Mouse (Mus musculus) forebrain, embryonic 11.5 days (tissue): ENCODE measurements around the gene Lrrc3c. TPM values are rescaled to one million over a fixed set of nuclear protein-coding genes. Genes with fewer than 3 reads are reported as not detected.

Experiments used
- ATAC-seq: fragments of 200-750 bp; cut with Nextera tagmentation; replicated peaks from 2 replicates; pipeline ENCODE4 v1.8.0; 2017; ENCODE audit warnings: moderate TSS enrichment; ENCODE audit not compliant: low FRiP score
- DNase-seq: peaks from one replicate; pipeline ENCODE4 v3.0.0-alpha.2; 2017; ENCODE audit warnings: low spot score
- H3K27ac ChIP-seq: fragments of 300-500 bp; sonication (generic); 2 replicates; pipeline ENCODE4 v1.5.1; 2014; ENCODE audit warnings: low read depth, low read length
- H3K27me3 ChIP-seq: fragments of 300-500 bp; sonication (generic); 2 replicates; pipeline ENCODE4 v1.6.1; 2014; ENCODE audit warnings: mild to moderate bottlenecking, low read length, mixed read lengths; ENCODE audit not compliant: control insufficient read depth, insufficient read depth
- H3K36me3 ChIP-seq: fragments of 300-500 bp; sonication (generic); 2 replicates; pipeline ENCODE4 v1.6.1; 2014; ENCODE audit warnings: mild to moderate bottlenecking, low read length, moderate library complexity, mixed read lengths; ENCODE audit not compliant: control insufficient read depth, insufficient read depth
- H3K4me1 ChIP-seq: fragments of 300-500 bp; sonication (generic); replicated peaks from 2 replicates; pipeline ENCODE4 v1.6.1; 2014; ENCODE audit warnings: low read length, mixed read lengths; ENCODE audit not compliant: control insufficient read depth, insufficient read depth
- H3K4me2 ChIP-seq: fragments of 300-500 bp; sonication (generic); 2 replicates; pipeline ENCODE4 v1.6.1; 2014; ENCODE audit warnings: low read depth, mild to moderate bottlenecking, low read length, moderate library complexity, mixed read lengths; ENCODE audit not compliant: severe bottlenecking
- H3K4me3 ChIP-seq: fragments of 300-500 bp; sonication (generic); 2 replicates; pipeline ENCODE4 v1.5.1; 2014; ENCODE audit warnings: low read depth, low read length
- H3K9ac ChIP-seq: fragments of 300-500 bp; sonication (generic); 2 replicates; pipeline ENCODE4 v1.6.1; 2014; ENCODE audit warnings: low read length
- H3K9me3 ChIP-seq: fragments of 300-500 bp; sonication (generic); 2 replicates; pipeline ENCODE4 v1.6.1; 2016; ENCODE audit warnings: low read length, mixed read lengths; ENCODE audit not compliant: control insufficient read depth
- WGBS: fragments of 180-500 bp; shearing (Covaris S2); extraction: QIAGEN DNeasy Blood & Tissue Kit; methylation state at CpG from one replicate; pipeline ENCODE4 v1.1.7; 2014; 5-methylcytosine and 5-hydroxymethylcytosine counted together
- polyA plus RNA-seq: library from polyadenylated mRNA; unstranded; fragments of >200 nt; fragmentation: Nextera tagmentation; extraction: Ambion mirVana; gene quantifications from 2 replicates; pipeline ENCODE4 v1.2.1, GENCODE M21; 2014

Gene Lrrc3c
- polyA plus RNA-seq, 1 experiment from 2014 or later = not detected

DNA sequence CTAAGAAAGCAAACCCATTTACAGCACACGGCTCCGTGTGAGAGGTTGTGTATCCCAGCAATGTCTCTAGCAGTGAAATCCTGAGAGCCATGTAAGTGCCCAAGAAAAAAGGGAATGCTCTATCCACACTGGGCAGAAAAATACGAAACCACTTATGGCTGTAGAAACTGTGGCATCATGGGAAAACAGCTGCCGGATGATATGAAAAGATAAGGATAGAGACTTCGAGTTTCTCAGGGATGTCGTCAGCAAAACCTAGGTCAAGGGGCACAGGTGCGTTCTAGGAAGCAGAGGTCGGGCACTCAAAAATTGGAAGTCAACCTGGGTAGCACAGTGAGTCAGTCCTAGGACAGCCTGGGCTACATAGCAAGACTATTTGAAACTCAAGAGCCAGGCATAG, 8.8 kb upstream of the Lrrc3c start:
- DNase-seq = no peak

GRCm38 (mm10) chr11:98590548-98591445, 7.3 kb upstream of the Lrrc3c start:
- no peaks in the 10 kb centered on the region for H3K9me3 ChIP-seq
- no peak for DNase-seq
- no peak overlapping the region for H3K4me2 ChIP-seq
- H3K36me3 ChIP-seq = no peaks in the 10 kb centered on the region
- ATAC-seq = no peak
- H3K27me3 ChIP-seq = no peaks in the 10 kb centered on the region
- no peak overlapping the region for H3K27ac ChIP-seq
- no peak overlapping the region for H3K9ac ChIP-seq
- H3K4me1 ChIP-seq = peaks cover 16% of the 10 kb centered on the region
- H3K4me3 ChIP-seq = no peak overlapping the region
- 78% methylated on average over 19 of the region's 19 CpGs for WGBS

More for the DNA sequence above, 8.8 kb upstream of the Lrrc3c start:
- no peak for ATAC-seq
- Histone ChIP-seq H3K9ac (no peak overlapping the region), H3K27ac (no peak overlapping the region), H3K9me3 (no peaks in the 10 kb centered on the region), H3K4me1 (peaks cover 20% of the 10 kb centered on the region), H3K4me2 (no peak overlapping the region), H3K4me3 (no peak overlapping the region), H3K36me3 (no peaks in the 10 kb centered on the region), H3K27me3 (no peaks in the 10 kb centered on the region)
- WGBS = 90% methylated on average over 8 of the region's 8 CpGs

DNA sequence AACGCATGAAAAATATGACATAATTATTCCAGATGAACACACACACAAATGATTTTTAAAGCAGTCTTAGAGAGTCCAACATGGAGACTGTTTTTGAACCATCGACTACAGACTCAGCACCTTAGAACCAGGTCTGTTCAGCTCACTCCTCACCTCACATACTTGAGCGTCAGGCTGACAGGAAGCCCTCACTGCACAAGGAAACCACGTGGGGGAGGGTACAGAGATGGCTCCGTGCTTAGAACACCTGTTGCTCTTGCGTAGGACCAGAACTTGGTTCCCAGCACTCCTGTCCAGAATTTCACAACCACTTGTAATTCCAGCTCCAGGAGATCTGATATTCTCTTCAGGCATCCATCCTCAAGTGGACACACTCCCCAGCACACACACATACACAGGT, 3.1 kb upstream of the Lrrc3c start:
- H3K4me1 ChIP-seq = no peaks in the 10 kb centered on the region
- no peaks in the 10 kb centered on the region for H3K9me3 ChIP-seq
- no peak overlapping the region for H3K9ac ChIP-seq
- DNase-seq (no peak), ATAC-seq (no peak)
- no peaks in the 10 kb centered on the region for H3K27me3 ChIP-seq
- 82% methylated on average over 6 of the region's 6 CpGs for WGBS
- no peaks in the 10 kb centered on the region for H3K36me3 ChIP-seq
- H3K4me2 ChIP-seq = no peak overlapping the region
- no peak overlapping the region for H3K27ac ChIP-seq
- H3K4me3 ChIP-seq = no peak overlapping the region

DNA sequence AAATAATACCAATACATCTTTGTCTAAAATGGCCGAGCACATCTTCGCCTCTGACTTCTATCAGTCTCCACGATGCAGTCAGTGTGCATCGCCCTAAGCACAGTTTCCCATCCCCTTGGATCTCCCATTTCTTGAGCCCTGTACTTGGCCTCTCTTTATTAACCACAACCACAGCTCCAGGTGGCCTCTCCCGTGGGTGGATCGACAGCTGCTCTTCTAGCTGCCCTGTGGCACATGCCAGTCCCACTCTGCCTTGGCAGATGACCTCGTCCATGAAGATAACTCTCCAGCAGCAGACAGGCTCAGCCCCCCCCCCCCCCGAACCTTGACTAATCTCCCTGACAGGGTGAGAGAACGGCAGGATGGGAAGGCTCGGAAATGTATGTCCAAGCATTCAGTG, 2.6 kb upstream of the Lrrc3c start:
- Histone ChIP-seq H3K36me3 (no peaks in the 10 kb centered on the region), H3K4me3 (no peak overlapping the region), H3K4me2 (no peak overlapping the region), H3K27ac (no peak overlapping the region), H3K4me1 (no peaks in the 10 kb centered on the region), H3K9ac (no peak overlapping the region), H3K9me3 (no peaks in the 10 kb centered on the region), H3K27me3 (no peaks in the 10 kb centered on the region)
- ATAC-seq (no peak), DNase-seq (no peak)
- WGBS = 84% methylated on average over 10 of the region's 10 CpGs

- Histone ChIP-seq H3K9me3 (no peaks in the 10 kb centered on the region), H3K27me3 (no peaks in the 10 kb centered on the region), H3K4me3 (no peak overlapping the region), H3K4me2 (no peak overlapping the region), H3K9ac (no peak overlapping the region), H3K36me3 (no peaks in the 10 kb centered on the region), H3K4me1 (no peaks in the 10 kb centered on the region), H3K27ac (no peak overlapping the region)
- 78% methylated on average over 3 of the region's 3 CpGs for WGBS
- ATAC-seq (no peak), DNase-seq (no peak)
These were observed 2.1 kb upstream of the Lrrc3c start for GRCm38 (mm10) chr11:98595955-98596354.

GRCm38 (mm10) chr11:98597363-98597762, 728 bp upstream of the Lrrc3c start:
- Histone ChIP-seq H3K27me3 (no peaks in the 10 kb centered on the region), H3K9ac (no peak overlapping the region), H3K27ac (no peak overlapping the region), H3K36me3 (no peaks in the 10 kb centered on the region), H3K9me3 (no peaks in the 10 kb centered on the region), H3K4me1 (0 out of 2 replicates have a peak, but pooled peaks cover 3% of the 10 kb centered on the region), H3K4me3 (no peak overlapping the region), H3K4me2 (no peak overlapping the region)
- 42% methylated on average over 6 of the region's 6 CpGs for WGBS
- peak; percentile 78 for DNase-seq
- no peak for ATAC-seq

- Histone ChIP-seq H3K9ac (no peak overlapping the region), H3K27ac (no peak overlapping the region), H3K4me2 (no peak overlapping the region), H3K36me3 (no peaks in the 10 kb centered on the region), H3K9me3 (no peaks in the 10 kb centered on the region), H3K4me1 (0 out of 2 replicates have a peak, but pooled peaks cover 3% of the 10 kb centered on the region), H3K27me3 (no peaks in the 10 kb centered on the region), H3K4me3 (no peak overlapping the region)
- ATAC-seq (no peak), DNase-seq (no peak)
- WGBS = 68% methylated on average over 18 of the region's 18 CpGs
These were observed 780 bp downstream of the Lrrc3c start for GRCm38 (mm10) chr11:98598851-98599290.

GRCm38 (mm10) chr11:98599291-98599690, 1.2 kb downstream of the Lrrc3c start:
- H3K27me3 ChIP-seq = no peaks in the 10 kb centered on the region
- no peak overlapping the region for H3K4me3 ChIP-seq
- no peak overlapping the region for H3K27ac ChIP-seq
- 0 out of 2 replicates have a peak, but pooled peaks cover 3% of the 10 kb centered on the region for H3K4me1 ChIP-seq
- H3K9me3 ChIP-seq = no peaks in the 10 kb centered on the region
- no peak for ATAC-seq
- no peak for DNase-seq
- no peak overlapping the region for H3K4me2 ChIP-seq
- 43% methylated on average over 18 of the region's 18 CpGs for WGBS
- H3K36me3 ChIP-seq = no peaks in the 10 kb centered on the region
- H3K9ac ChIP-seq = no peak overlapping the region
